Mouse (Mus musculus) myocyte (in vitro differentiated cells): ENCODE results near the gene Sh3bp4.

Experiments used
- E2F4 ChIP-seq: IDR thresholded peaks from one replicate; pipeline ENCODE4 v1.6.1; 2011; ENCODE audit warnings: mild to moderate bottlenecking, control low read depth, moderate library complexity; ENCODE audit not compliant: insufficient read depth
- MAX ChIP-seq: IDR thresholded peaks from one replicate; pipeline ENCODE4 v1.6.1; 2011; ENCODE audit warnings: low read depth, mild to moderate bottlenecking, control low read depth
- MYOD1 ChIP-seq, 3 experiments: IDR thresholded peaks; one replicate each; pipeline ENCODE4 v1.6.1; 2011; ENCODE audit warnings: control low read depth in 2 of 3, low read depth in 2 of 3, mild to moderate bottlenecking in 2 of 3, moderate library complexity in 1 of 3; ENCODE audit not compliant: insufficient read length in 2 of 3, control insufficient read depth in 1 of 3
- MYOG ChIP-seq, 3 experiments: IDR thresholded peaks; one replicate each; pipeline ENCODE4 v1.6.1; 2011; ENCODE audit warnings: control low read depth in 2 of 3, low read depth in 2 of 3, mild to moderate bottlenecking in 2 of 3; ENCODE audit not compliant: insufficient read length in 2 of 3, control insufficient read depth in 1 of 3, insufficient read depth in 1 of 3
- POLR2A ChIP-seq: IDR thresholded peaks from one replicate; pipeline ENCODE4 v1.6.1; 2011; ENCODE audit warnings: low read depth, mild to moderate bottlenecking, control low read depth, moderate library complexity; ENCODE audit not compliant: insufficient read length
- POLR2AphosphoS2 ChIP-seq: IDR thresholded peaks from one replicate; pipeline ENCODE4 v1.6.1; 2011; ENCODE audit warnings: low read depth, control low read depth; ENCODE audit not compliant: insufficient read length
- SRF ChIP-seq: IDR thresholded peaks from one replicate; pipeline ENCODE4 v1.6.1; 2011; ENCODE audit warnings: low read depth; ENCODE audit not compliant: control insufficient read depth, insufficient read length
- TCF12 ChIP-seq: IDR thresholded peaks from one replicate; pipeline ENCODE4 v1.6.1; 2011; ENCODE audit warnings: mild to moderate bottlenecking, control low read depth; ENCODE audit not compliant: poor library complexity, insufficient read depth, severe bottlenecking
- USF1 ChIP-seq: IDR thresholded peaks from one replicate; pipeline ENCODE4 v1.6.1; 2011; ENCODE audit warnings: low read depth, mild to moderate bottlenecking, control low read depth, moderate library complexity

DNA sequence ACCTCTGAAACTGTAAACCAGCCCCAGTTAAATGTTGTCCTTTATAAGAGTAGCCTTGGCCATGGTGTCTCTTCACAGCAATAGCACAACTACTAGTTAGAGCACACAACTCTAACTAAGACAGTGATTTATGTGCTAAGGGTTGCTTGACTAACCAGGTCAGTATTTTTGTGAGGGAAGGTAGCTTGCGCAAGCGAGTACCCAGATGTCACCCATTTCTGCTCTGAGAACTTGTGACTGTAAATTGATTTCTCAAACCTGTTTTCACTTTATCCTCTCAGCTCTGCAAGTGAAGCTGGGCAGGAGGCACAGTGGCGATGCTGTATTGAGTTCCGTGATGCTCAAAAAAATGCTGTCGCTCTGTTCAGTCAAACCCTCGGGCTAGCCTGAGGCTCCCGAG is 117.2 kb downstream of the Sh3bp4 start:
- TF ChIP-seq POLR2AphosphoS2 (no peak), POLR2A (no peak), MYOD1 (IDR thresholded peaks at IDR 0.05; ENCODE audit: control insufficient read depth in 1 of 3, insufficient read length in 2 of 3, low read depth in 2 of 3) (no peak), MAX (no peak), USF1 (no peak), E2F4 (no peak), SRF (no peak), TCF12 (no peak), MYOG (IDR thresholded peaks at IDR 0.05; ENCODE audit: control insufficient read depth in 1 of 3, insufficient read depth in 1 of 3, insufficient read length in 2 of 3, low read depth in 2 of 3) (no peak)
